Mouse (Mus musculus): ENCODE measurements around the gene Tbx10. TPM values are rescaled to one million over a fixed set of nuclear protein-coding genes. Genes with fewer than 3 reads are reported as not detected.
"Not testable (repeated sequence)": the region's sequence is repeated elsewhere in the genome, so short reads cannot be mapped to it uniquely, and the experiment has no call there.

Tbx10 gene
- polyA plus RNA-seq, 1 experiment from 2014 or later = 0.08 TPM

DNA sequence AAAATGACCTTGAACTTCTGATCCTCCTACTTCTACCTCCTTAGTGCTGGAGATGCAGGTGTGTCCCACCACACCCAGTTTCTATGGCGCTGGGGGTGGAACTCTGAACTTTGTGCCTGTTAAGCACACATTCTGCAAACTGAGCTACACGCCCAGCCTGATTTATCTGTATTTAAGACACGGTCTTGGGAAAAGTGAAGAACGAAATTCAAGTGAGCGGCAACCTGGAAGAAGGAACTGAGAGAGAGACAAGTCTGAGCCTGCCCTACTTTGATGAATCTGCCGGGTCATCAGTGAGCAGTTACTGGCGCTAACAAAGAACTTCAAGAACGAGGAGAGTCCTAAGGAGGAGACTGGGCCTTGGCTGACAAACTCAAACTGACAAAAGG lies 54.3 kb downstream of the Tbx10 start:
- H3K36me3 ChIP-seq = no peaks in the 10 kb centered on the region
- H3K4me2 ChIP-seq = no peak overlapping the region
- H3K27ac ChIP-seq (replicated peaks) = no peak overlapping the region
- no peaks in the 10 kb centered on the region for H3K9me3 ChIP-seq (replicated peaks)
- ATAC-seq (ENCODE audit: low FRiP score) = no peak
- no peaks in the 10 kb centered on the region for H3K27me3 ChIP-seq (replicated peaks)
- 0 out of 2 replicates have a peak, but pooled peaks cover 2% of the 10 kb centered on the region for H3K4me1 ChIP-seq
- no peak overlapping the region for H3K4me3 ChIP-seq (replicated peaks)
- 84% methylated on average over 8 of the region's 8 CpGs for WGBS
- no peak overlapping the region for H3K9ac ChIP-seq (replicated peaks)

- Histone ChIP-seq H3K27me3 (replicated peaks) (no peaks in the 10 kb centered on the region), H3K9me3 (replicated peaks) (no peaks in the 10 kb centered on the region), H3K4me3 (replicated peaks) (no peak overlapping the region), H3K9ac (replicated peaks) (no peak overlapping the region), H3K27ac (replicated peaks) (no peak overlapping the region), H3K36me3 (no peaks in the 10 kb centered on the region), H3K4me2 (no peak overlapping the region), H3K4me1 (0 out of 2 replicates have a peak, but pooled peaks cover 2% of the 10 kb centered on the region)
- WGBS = 13% methylated on average over 4 of the region's 4 CpGs
- ATAC-seq (ENCODE audit: low FRiP score) = no peak
These were observed 55.3 kb downstream of the Tbx10 start for GRCm38 (mm10) chr19:4047859-4048258.

- ATAC-seq (ENCODE audit: low FRiP score) = not testable (repeated sequence)
- 87% methylated on average over 5 of the region's 5 CpGs for WGBS
These were observed 56.5 kb downstream of the Tbx10 start for GRCm38 (mm10) chr19:4049069-4049468.

More at GRCm38 (mm10) chr19:4049069-4049468, 56.5 kb downstream of the Tbx10 start:
- not testable (repeated sequence) for H3K4me2 ChIP-seq; H3K27me3 ChIP-seq (replicated peaks); H3K27ac ChIP-seq (replicated peaks); H3K4me1 ChIP-seq; H3K4me3 ChIP-seq (replicated peaks); H3K36me3 ChIP-seq; H3K9ac ChIP-seq (replicated peaks); H3K9me3 ChIP-seq (replicated peaks)

Other genes with a start within 250 kb of the Tbx10 start
- 38.3 and 39.5 TPM in 2 replicates for gene Kmt5b, start 225.3 kb upstream of the Tbx10 start, polyA plus RNA-seq (2015; fragmentation: Nextera tagmentation; extraction: Ambion mirVana)
- gene Chka, start 141.0 kb upstream of the Tbx10 start, polyA plus RNA-seq (2015; fragmentation: Nextera tagmentation; extraction: Ambion mirVana) = 59.9 and 68.7 TPM in 2 replicates
- 20.3 and 29.0 TPM in 2 replicates for gene Tcirg1, start 85.6 kb upstream of the Tbx10 start, polyA plus RNA-seq (2015; fragmentation: Nextera tagmentation; extraction: Ambion mirVana)
- 308 and 330 TPM in 2 replicates for gene Ndufs8, start 80.0 kb upstream of the Tbx10 start, polyA plus RNA-seq (2015; fragmentation: Nextera tagmentation; extraction: Ambion mirVana)
- 2.5 and 3.8 TPM in 2 replicates for gene Aldh3b1, start 62.9 kb upstream of the Tbx10 start, polyA plus RNA-seq (2015; fragmentation: Nextera tagmentation; extraction: Ambion mirVana)
- 15.0 and 20.6 TPM in 2 replicates for gene Unc93b1, start 57.6 kb upstream of the Tbx10 start, polyA plus RNA-seq (2015; fragmentation: Nextera tagmentation; extraction: Ambion mirVana)
- not detected in 2 replicates for gene Aldh3b3, start 34.1 kb upstream of the Tbx10 start, polyA plus RNA-seq (2015; fragmentation: Nextera tagmentation; extraction: Ambion mirVana)
- 0.20 and 1.6 TPM in 2 replicates for gene Aldh3b2, start 20.4 kb upstream of the Tbx10 start, polyA plus RNA-seq (2015; fragmentation: Nextera tagmentation; extraction: Ambion mirVana)
- gene Acy3, start 6.2 kb upstream of the Tbx10 start, polyA plus RNA-seq (2015; fragmentation: Nextera tagmentation; extraction: Ambion mirVana) = 2.8 and 4.6 TPM in 2 replicates
- 26.1 and 26.8 TPM in 2 replicates for gene Nudt8, start 7.8 kb downstream of the Tbx10 start, polyA plus RNA-seq (2015; fragmentation: Nextera tagmentation; extraction: Ambion mirVana)
- 4.5 and 5.7 TPM in 2 replicates for gene Gm49405, start 7.9 kb downstream of the Tbx10 start, polyA plus RNA-seq (2015; fragmentation: Nextera tagmentation; extraction: Ambion mirVana)
- gene Doc2g, start 10.6 kb downstream of the Tbx10 start, polyA plus RNA-seq (2015; fragmentation: Nextera tagmentation; extraction: Ambion mirVana) = 6.0 and 6.7 TPM in 2 replicates
- gene Ndufv1, start 20.1 kb downstream of the Tbx10 start, polyA plus RNA-seq (2015; fragmentation: Nextera tagmentation; extraction: Ambion mirVana) = 262 and 279 TPM in 2 replicates
- gene Gstp1, start 45.2 kb downstream of the Tbx10 start, polyA plus RNA-seq (2015; fragmentation: Nextera tagmentation; extraction: Ambion mirVana) = 552 and 568 TPM in 2 replicates
- 1.9 and 7.6 TPM in 2 replicates for gene Gstp2, start 53.3 kb downstream of the Tbx10 start, polyA plus RNA-seq (2015; fragmentation: Nextera tagmentation; extraction: Ambion mirVana)
- gene Gstp3, start 66.8 kb downstream of the Tbx10 start, polyA plus RNA-seq (2015; fragmentation: Nextera tagmentation; extraction: Ambion mirVana) = 1.1 TPM in 1 of 2 replicates, not detected in the other
- not detected in 2 replicates for gene Cabp2, start 88.8 kb downstream of the Tbx10 start, polyA plus RNA-seq (2015; fragmentation: Nextera tagmentation; extraction: Ambion mirVana)
- 88.7 and 99.0 TPM in 2 replicates for gene Cdk2ap2, start 104.4 kb downstream of the Tbx10 start, polyA plus RNA-seq (2015; fragmentation: Nextera tagmentation; extraction: Ambion mirVana)
- gene Pitpnm1, start 107.2 kb downstream of the Tbx10 start, polyA plus RNA-seq (2015; fragmentation: Nextera tagmentation; extraction: Ambion mirVana) = 72.1 and 80.9 TPM in 2 replicates
- gene Aip, start 133.1 kb downstream of the Tbx10 start, polyA plus RNA-seq (2015; fragmentation: Nextera tagmentation; extraction: Ambion mirVana) = 105 and 111 TPM in 2 replicates
- not detected in 2 replicates for gene Gpr152, start 147.0 kb downstream of the Tbx10 start, polyA plus RNA-seq (2015; fragmentation: Nextera tagmentation; extraction: Ambion mirVana)
- gene Cabp4, start 151.3 kb downstream of the Tbx10 start, polyA plus RNA-seq (2015; fragmentation: Nextera tagmentation; extraction: Ambion mirVana) = 0.20 and 0.28 TPM in 2 replicates
- 102 and 141 TPM in 2 replicates for gene Coro1b, start 155.9 kb downstream of the Tbx10 start, polyA plus RNA-seq (2015; fragmentation: Nextera tagmentation; extraction: Ambion mirVana)
- 1.0 and 52.3 TPM in 2 replicates for gene Ptprcap, start 160.9 kb downstream of the Tbx10 start, polyA plus RNA-seq (2015; fragmentation: Nextera tagmentation; extraction: Ambion mirVana)
- gene Rps6kb2, start 170.6 kb downstream of the Tbx10 start, polyA plus RNA-seq (2015; fragmentation: Nextera tagmentation; extraction: Ambion mirVana) = 54.4 and 56.3 TPM in 2 replicates
- gene Carns1, start 182.7 kb downstream of the Tbx10 start, polyA plus RNA-seq (2015; fragmentation: Nextera tagmentation; extraction: Ambion mirVana) = 5.9 and 6.4 TPM in 2 replicates
- 0.74 and 20.7 TPM in 2 replicates for gene Tbc1d10c, start 198.5 kb downstream of the Tbx10 start, polyA plus RNA-seq (2015; fragmentation: Nextera tagmentation; extraction: Ambion mirVana)
- gene Ppp1ca, start 199.3 kb downstream of the Tbx10 start, polyA plus RNA-seq (2015; fragmentation: Nextera tagmentation; extraction: Ambion mirVana) = 589 and 681 TPM in 2 replicates
- gene Rad9a, start 208.9 kb downstream of the Tbx10 start, polyA plus RNA-seq (2015; fragmentation: Nextera tagmentation; extraction: Ambion mirVana) = 24.3 and 27.2 TPM in 2 replicates
- 0.78 and 2.2 TPM in 2 replicates for gene Clcf1, start 221.5 kb downstream of the Tbx10 start, polyA plus RNA-seq (2015; fragmentation: Nextera tagmentation; extraction: Ambion mirVana)
- gene AC109138.7, start 221.6 kb downstream of the Tbx10 start, polyA plus RNA-seq (2015; fragmentation: Nextera tagmentation; extraction: Ambion mirVana) = not detected in 2 replicates
- gene Pold4, start 239.1 kb downstream of the Tbx10 start, polyA plus RNA-seq (2015; fragmentation: Nextera tagmentation; extraction: Ambion mirVana) = 24.7 and 28.0 TPM in 2 replicates

All from neural tube, embryonic 15.5 days (tissue).